ENCODE assay signal across 7 mouse cellular contexts in the genomic region with DNA sequence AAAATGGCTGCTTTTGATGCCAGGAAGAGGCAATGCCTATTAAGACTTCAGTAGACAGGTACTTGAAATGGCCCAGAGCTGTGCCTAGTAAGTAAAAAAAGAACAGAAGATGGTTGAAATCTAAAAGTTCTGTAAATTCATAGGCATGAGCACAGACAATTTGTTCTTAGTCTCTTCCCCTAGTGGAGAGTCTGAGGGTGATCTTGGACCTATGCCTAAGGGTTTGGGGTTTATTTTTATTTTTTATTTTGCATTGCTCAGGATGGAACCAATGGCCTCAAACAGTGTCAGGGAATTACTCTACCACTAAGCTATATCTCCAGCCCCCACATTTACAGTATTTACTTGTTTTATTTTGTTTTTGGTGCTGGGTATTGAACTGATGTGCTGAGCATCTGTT. TPM values are rescaled to one million over a fixed set of nuclear protein-coding genes. Genes with fewer than 3 reads are reported as not detected.
DNase-seq lines count a peak whose midpoint lies in the region; ATAC-seq and TF ChIP-seq lines count a peak whose summit lies in the region.

No protein-coding gene starts in this region.

- TF ChIP-seq CTCF in liver, embryonic 14.5 days (IDR thresholded peaks at IDR 0.05; ENCODE audit: low read depth): no peak

- peak overlapping the region; percentile 63 for H3K4me2 ChIP-seq in neural tube, embryonic 11.5 days (ENCODE audit: low read depth)
- H3K4me2 ChIP-seq in forebrain, embryonic 12.5 days: peak overlapping the region; percentile 85
- peak overlapping the region; percentile 93 for H3K4me2 ChIP-seq in liver, embryonic 14.5 days (ENCODE audit: low read depth)

- no peaks in the 10 kb centered on the region for H3K9me3 ChIP-seq in neural tube, embryonic 11.5 days (ENCODE audit: control insufficient read depth, low read length)
- no peaks in the 10 kb centered on the region for H3K9me3 ChIP-seq in forebrain, embryonic 12.5 days
- H3K9me3 ChIP-seq in liver, embryonic 14.5 days (ENCODE audit: control insufficient read depth, low read length): no peaks in the 10 kb centered on the region

- no peak overlapping the region for H3K9ac ChIP-seq in neural tube, embryonic 11.5 days (ENCODE audit: low read length)
- H3K9ac ChIP-seq in forebrain, embryonic 12.5 days: peak overlapping the region; percentile 70; the same call in 1 of the 2 replicates
- peak overlapping the region; percentile 91 for H3K9ac ChIP-seq in liver, embryonic 14.5 days (replicated peaks)

- no peak for TF ChIP-seq EP300 in liver, embryonic 14.5 days (IDR thresholded peaks at IDR 0.05; ENCODE audit: low read depth)

- ATAC-seq in neural tube, embryonic 11.5 days (ENCODE audit: insufficient read depth, low FRiP score, low TSS enrichment): no peak
- ATAC-seq in forebrain, embryonic 12.5 days (ENCODE audit: low FRiP score): no peak
- no peak for ATAC-seq in liver, embryonic 14.5 days (ENCODE audit: insufficient read depth)
- no peak for ATAC-seq in monocyte, adult 5-6 weeks (replicated peaks; ENCODE audit: insufficient number of reproducible peaks, low FRiP score, low TSS enrichment, poor library complexity, severe bottlenecking)

- DNase-seq in neural tube, embryonic 11.5 days (ENCODE audit: low spot score): no peak
- no peak for DNase-seq in neural tube, embryonic 10.5 days (ENCODE audit: extremely low spot score, low spot score)
- DNase-seq in liver, embryonic 14.5 days (ENCODE audit: low read depth in 3 of 3, low spot score in 3 of 3): no peak
- no peak for DNase-seq in right cerebral cortex, postnatal 14 days
- no peak for DNase-seq in adrenal gland, postnatal 10 days

- no peak overlapping the region for H3K27ac ChIP-seq in neural tube, embryonic 11.5 days (ENCODE audit: low read depth, low read length)
- H3K27ac ChIP-seq in forebrain, embryonic 12.5 days: no peak overlapping the region
- no peak overlapping the region; the same call in 1 of the 2 replicates for H3K27ac ChIP-seq in liver, embryonic 14.5 days

- H3K36me3 ChIP-seq in neural tube, embryonic 11.5 days (ENCODE audit: control insufficient read depth, insufficient read depth, low read length): 0 out of 2 replicates have a peak, but pooled peaks cover 2% of the 10 kb centered on the region
- peaks cover 11% of the 10 kb centered on the region for H3K36me3 ChIP-seq in forebrain, embryonic 12.5 days (replicated peaks)
- H3K36me3 ChIP-seq in liver, embryonic 14.5 days (replicated peaks; ENCODE audit: control insufficient read depth, insufficient read depth, low read depth): no peaks in the 10 kb centered on the region; the same call in 1 of the 2 replicates

- no peaks in the 10 kb centered on the region for H3K27me3 ChIP-seq in neural tube, embryonic 11.5 days (ENCODE audit: control insufficient read depth, insufficient read depth, low read length)
- H3K27me3 ChIP-seq in forebrain, embryonic 12.5 days: no peaks in the 10 kb centered on the region
- H3K27me3 ChIP-seq in liver, embryonic 14.5 days (ENCODE audit: control insufficient read depth, insufficient read depth, low read length): no peaks in the 10 kb centered on the region

- peak overlapping the region; percentile 66 for H3K4me3 ChIP-seq in neural tube, embryonic 11.5 days (ENCODE audit: low read depth, low read length)
- H3K4me3 ChIP-seq in forebrain, embryonic 12.5 days (replicated peaks): peak overlapping the region; percentile 77
- H3K4me3 ChIP-seq in liver, embryonic 14.5 days (ENCODE audit: insufficient read depth in 1 of 2, low read depth in 2 of 2, low read length in 2 of 2): peak overlapping the region; percentile 77 to 94

- no peaks in the 10 kb centered on the region for H3K4me1 ChIP-seq in neural tube, embryonic 11.5 days (ENCODE audit: control insufficient read depth, insufficient read depth, low read length)
- H3K4me1 ChIP-seq in forebrain, embryonic 12.5 days: peaks cover 17% of the 10 kb centered on the region
- H3K4me1 ChIP-seq in liver, embryonic 14.5 days (replicated peaks; ENCODE audit: control insufficient read depth in 2 of 2, insufficient read depth in 2 of 2, low read length in 1 of 2): peaks cover 11 to 14% of the 10 kb centered on the region in 2 experiments

RNA-seq across cellular contexts. Expression of a gene that starts 0.9 kb away (rescaled TPM):
- 1,025 and 1,092 TPM in 2 replicates for polyA plus RNA-seq in neural tube, embryonic 11.5 days (2014; fragmentation: Nextera tagmentation; extraction: Ambion mirVana)
- polyA plus RNA-seq in forebrain, embryonic 12.5 days (2016; fragmentation: Nextera tagmentation; extraction: Ambion mirVana): 1,169 and 1,259 TPM in 2 replicates
- polyA plus RNA-seq in liver, embryonic 14.5 days (2012; rRNA removed): 105 and 230 TPM in 2 replicates
- polyA plus RNA-seq in liver, embryonic 14.5 days (2014; fragmentation: Nextera tagmentation; extraction: Ambion mirVana): 972 and 1,005 TPM in 2 replicates
- total RNA-seq in monocyte, adult 5-6 weeks (2017): 12.1 to 39.3 TPM (median 19.2 TPM) in 3 replicates
- total RNA-seq in adrenal gland, postnatal 10 days (2021): 10 to 100 TPM; 60.3 to 97.7 TPM
